Mouse (Mus musculus) erythroblast, embryonic 14.5 days (primary cell): ENCODE results near the gene Zfp763.

ENCODE experiments used
- GATA1 ChIP-seq: IDR thresholded peaks from 2 replicates; pipeline ENCODE4 v1.6.1; 2012; ENCODE audit warnings: low read length, inconsistent platforms, mixed read lengths
- TAL1 ChIP-seq: IDR thresholded peaks from 3 replicates; pipeline ENCODE4 v1.6.1; 2012; ENCODE audit warnings: low read length, inconsistent platforms, mixed read lengths

GRCm38 (mm10) chr17:32991965-32992698, 41.1 kb downstream of the Zfp763 start:
- no peak for TF ChIP-seq GATA1
- TF ChIP-seq TAL1: no peak
